Mouse (Mus musculus) heart, postnatal 0 days (tissue): ENCODE results near the gene Slc43a2.

Experiments
- CTCF ChIP-seq: IDR thresholded peaks from 2 replicates; pipeline ENCODE4 v1.5.1; 2016; ENCODE audit warnings: antibody characterized with exemption, control low read depth, low read depth
- EP300 ChIP-seq: IDR thresholded peaks from 2 replicates; pipeline ENCODE4 v1.6.1; 2016; ENCODE audit warnings: antibody characterized with exemption, low read depth

DNA sequence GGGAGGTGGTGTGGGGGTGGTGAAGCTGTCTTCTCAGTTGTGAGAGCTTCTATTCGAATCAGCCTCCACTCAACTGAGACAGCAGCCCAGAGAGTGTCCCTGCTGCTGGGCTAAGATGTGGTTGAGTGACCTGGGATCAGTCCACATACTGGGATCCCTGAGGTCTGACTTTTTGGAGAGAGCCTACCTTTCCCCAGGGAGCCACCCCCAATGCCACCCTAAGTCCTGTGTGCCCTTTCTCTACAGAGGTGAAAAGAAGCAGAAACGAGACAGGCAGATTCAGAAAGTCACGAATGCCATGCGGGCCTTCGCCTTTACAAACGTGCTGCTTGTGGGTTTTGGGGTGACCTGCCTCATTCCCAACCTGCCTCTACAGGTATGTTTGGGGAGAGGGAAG lies 36.6 kb downstream of the Slc43a2 start:
- TF ChIP-seq CTCF (no peak), EP300 (no peak)
